Comparison of ENCODE assay signal across 25 mouse cellular contexts in genomic region chr7:139186436-139186835, GRCm38 (mm10). TPM values are rescaled to one million over a fixed set of nuclear protein-coding genes. Genes with fewer than 3 reads are reported as not detected.
A peak's percentile ranks its signal among the peaks of the same experiment; 100 is the strongest.
DNase-seq lines count a peak whose midpoint lies in the region; ATAC-seq and TF ChIP-seq lines count a peak whose summit lies in the region.
"Had no signal": no experiment of that assay in that cellular context is flagged by ENCODE, and none has a peak within 500 bp of the region (broad histone marks: within the 10 kb centered on the region; RNA-seq: fewer than 3 reads in every experiment).

No protein-coding gene starts in this region.

- TF ChIP-seq CTCF in hindbrain, postnatal 0 days (IDR thresholded peaks at IDR 0.05; ENCODE audit: low read depth): no peak

- H3K36me3 ChIP-seq in hindbrain, embryonic 13.5 days: no peaks in the 10 kb centered on the region
- no peaks in the 10 kb centered on the region for H3K36me3 ChIP-seq in hindbrain, embryonic 10.5 days
- no peaks in the 10 kb centered on the region for H3K36me3 ChIP-seq in midbrain, embryonic 16.5 days (ENCODE audit: control insufficient read depth, insufficient read depth, low read length)
- no peaks in the 10 kb centered on the region for H3K36me3 ChIP-seq in midbrain, embryonic 10.5 days
- H3K36me3 ChIP-seq in hindbrain, postnatal 0 days (ENCODE audit: insufficient read depth, low read length): no peaks in the 10 kb centered on the region
- H3K36me3 ChIP-seq: heart, embryonic 15.5 days; limb, embryonic 12.5 days; stomach, embryonic 15.5 days had no signal

- peaks cover 48% of the 10 kb centered on the region for H3K27me3 ChIP-seq in hindbrain, embryonic 13.5 days
- peaks cover 64% of the 10 kb centered on the region for H3K27me3 ChIP-seq in hindbrain, embryonic 10.5 days (ENCODE audit: insufficient read depth, poor library complexity, severe bottlenecking)
- peaks cover 7% of the 10 kb centered on the region for H3K27me3 ChIP-seq in midbrain, embryonic 16.5 days (ENCODE audit: control insufficient read depth, insufficient read depth, low read depth, low read length)
- peaks cover 69% of the 10 kb centered on the region for H3K27me3 ChIP-seq in midbrain, embryonic 10.5 days (ENCODE audit: low read depth, poor library complexity, severe bottlenecking)
- no peaks in the 10 kb centered on the region for H3K27me3 ChIP-seq in hindbrain, postnatal 0 days (ENCODE audit: insufficient read depth, low read length)

- no peak overlapping the region for H3K9ac ChIP-seq in hindbrain, embryonic 13.5 days
- no peak overlapping the region for H3K9ac ChIP-seq in midbrain, embryonic 16.5 days (ENCODE audit: low read depth, low read length)
- H3K9ac ChIP-seq in hindbrain, postnatal 0 days (replicated peaks; ENCODE audit: low read length): no peak overlapping the region
- H3K9ac ChIP-seq: heart, embryonic 15.5 days; limb, embryonic 12.5 days; liver, postnatal 0 days; stomach, embryonic 15.5 days had no signal

- 74% methylated on average over 8 of the region's 8 CpGs for WGBS in hindbrain, embryonic 13.5 days
- WGBS in hindbrain, embryonic 10.5 days: 71% methylated on average over 8 of the region's 8 CpGs
- WGBS in midbrain, embryonic 16.5 days: 79% methylated on average over 8 of the region's 8 CpGs
- 82% methylated on average over 8 of the region's 8 CpGs for WGBS in midbrain, embryonic 10.5 days
- WGBS in hindbrain, postnatal 0 days: 59% methylated on average over 8 of the region's 8 CpGs

- peak overlapping the region; percentile 91; the same call in 1 of the 2 replicates for H3K4me2 ChIP-seq in hindbrain, embryonic 13.5 days
- H3K4me2 ChIP-seq in midbrain, embryonic 16.5 days (ENCODE audit: low read length): peak overlapping the region; percentile 65; the same call in 1 of the 2 replicates
- H3K4me2 ChIP-seq in hindbrain, postnatal 0 days (ENCODE audit: low read depth, low read length): peak overlapping the region; percentile 89
- H3K4me2 ChIP-seq: limb, embryonic 12.5 days; liver, embryonic 11.5 days; stomach, embryonic 15.5 days had no signal

- H3K27ac ChIP-seq in hindbrain, embryonic 13.5 days: no peak overlapping the region
- H3K27ac ChIP-seq in hindbrain, embryonic 10.5 days: no peak overlapping the region
- H3K27ac ChIP-seq in midbrain, embryonic 16.5 days (ENCODE audit: low read length): no peak overlapping the region
- no peak overlapping the region for H3K27ac ChIP-seq in midbrain, embryonic 10.5 days (replicated peaks)
- H3K27ac ChIP-seq in hindbrain, postnatal 0 days: no peak overlapping the region
- H3K27ac ChIP-seq: heart, adult 2 months; heart, embryonic 15.5 days; kidney, postnatal 0 days; limb, embryonic 12.5 days; macrophage; stomach, embryonic 15.5 days had no signal

- peaks cover 16% of the 10 kb centered on the region for H3K4me1 ChIP-seq in hindbrain, embryonic 13.5 days (replicated peaks)
- peaks cover 12% of the 10 kb centered on the region for H3K4me1 ChIP-seq in hindbrain, embryonic 10.5 days (replicated peaks)
- H3K4me1 ChIP-seq in midbrain, embryonic 16.5 days (ENCODE audit: control insufficient read depth, insufficient read depth, low read length): peaks cover 11% of the 10 kb centered on the region
- peaks cover 14% of the 10 kb centered on the region for H3K4me1 ChIP-seq in midbrain, embryonic 10.5 days
- H3K4me1 ChIP-seq in hindbrain, postnatal 0 days (ENCODE audit: insufficient read depth, low read length): 0 out of 2 replicates have a peak, but pooled peaks cover 5% of the 10 kb centered on the region

- no peak overlapping the region for H3K4me3 ChIP-seq in hindbrain, embryonic 13.5 days
- H3K4me3 ChIP-seq in hindbrain, embryonic 10.5 days: no peak overlapping the region
- no peak overlapping the region for H3K4me3 ChIP-seq in midbrain, embryonic 16.5 days (ENCODE audit: low read depth, low read length)
- H3K4me3 ChIP-seq in midbrain, embryonic 10.5 days: no peak overlapping the region
- H3K4me3 ChIP-seq in hindbrain, postnatal 0 days (ENCODE audit: low read length): no peak overlapping the region
- H3K4me3 ChIP-seq: heart, adult 2 months; limb, embryonic 12.5 days; stomach, embryonic 15.5 days had no signal

- DNase-seq in hindbrain, embryonic 10.5 days (ENCODE audit: low spot score): no peak
- no peak for DNase-seq in midbrain, embryonic 10.5 days (ENCODE audit: low spot score)
- DNase-seq in NIH3T3 (ENCODE audit: low read depth): peak; percentile 5
- DNase-seq in hindbrain, postnatal 0 days (ENCODE audit: low spot score): no peak
- DNase-seq in adrenal gland, postnatal 4 days (ENCODE audit: low spot score in 2 of 2): no peak
- DNase-seq in retina, embryonic 14.5 days (ENCODE audit: low spot score): no peak
- DNase-seq: adrenal gland, adult 8-10 months; cerebellum, adult 8-10 months; cerebellum, postnatal 36 days; gastrocnemius, postnatal 14 days; heart, adult 2 months; heart, postnatal 36 days; liver, postnatal 0 days; thymus, adult 18-20 months; thymus, postnatal 4 days had no signal

- H3K9me3 ChIP-seq in hindbrain, embryonic 13.5 days: peaks cover 5% of the 10 kb centered on the region; the same call in 1 of the 2 replicates
- peaks cover 12% of the 10 kb centered on the region; the same call in 1 of the 2 replicates for H3K9me3 ChIP-seq in hindbrain, embryonic 10.5 days
- H3K9me3 ChIP-seq in midbrain, embryonic 16.5 days (replicated peaks; ENCODE audit: control insufficient read depth, low read length, poor library complexity, severe bottlenecking): no peaks in the 10 kb centered on the region
- peaks cover 17% of the 10 kb centered on the region; the same call in 1 of the 2 replicates for H3K9me3 ChIP-seq in midbrain, embryonic 10.5 days (replicated peaks)
- H3K9me3 ChIP-seq in hindbrain, postnatal 0 days (ENCODE audit: low read length): no peaks in the 10 kb centered on the region
- H3K9me3 ChIP-seq: heart, embryonic 15.5 days; stomach, embryonic 15.5 days had no signal

- ATAC-seq in hindbrain, embryonic 13.5 days (ENCODE audit: low FRiP score): no peak
- ATAC-seq in midbrain, embryonic 16.5 days: no peak
- ATAC-seq in hindbrain, postnatal 0 days: no peak
- ATAC-seq: forebrain, embryonic 14.5 days; liver, postnatal 0 days; lung, postnatal 0 days had no signal

RNA-seq across cellular contexts. Expression of gene Lrrc27, which starts 26.4 kb away (rescaled TPM):
- 3.5 and 5.0 TPM in 2 replicates for polyA plus RNA-seq in hindbrain, embryonic 13.5 days (2015; fragmentation: Nextera tagmentation; extraction: Ambion mirVana)
- 4.1 and 4.9 TPM in 2 replicates for polyA plus RNA-seq in hindbrain, embryonic 10.5 days (2016; fragmentation: Nextera tagmentation; extraction: Ambion mirVana)
- 6.2 and 7.0 TPM in 2 replicates for polyA plus RNA-seq in midbrain, embryonic 16.5 days (2015; fragmentation: Nextera tagmentation; extraction: Ambion mirVana)
- 5.3 and 7.3 TPM in 2 replicates for polyA plus RNA-seq in midbrain, embryonic 10.5 days (2016; fragmentation: Nextera tagmentation; extraction: Ambion mirVana)
- 1.6 and 2.8 TPM in 2 replicates for total RNA-seq in hindbrain, postnatal 0 days (2014; rRNA removed)
- 4.0 and 5.1 TPM in 2 replicates for polyA plus RNA-seq in hindbrain, postnatal 0 days (2015; fragmentation: Nextera tagmentation; extraction: Ambion mirVana)
- total RNA-seq in adrenal gland, postnatal 4 days (2021): 1 to 10 TPM; 4.5 to 5.6 TPM

RNA-seq across cellular contexts. Expression of gene Stk32c, which starts 26.7 kb away (rescaled TPM):
- polyA plus RNA-seq in hindbrain, embryonic 13.5 days (2015; fragmentation: Nextera tagmentation; extraction: Ambion mirVana): 1.1 TPM in 2 replicates
- 0.35 and 0.60 TPM in 2 replicates for polyA plus RNA-seq in hindbrain, embryonic 10.5 days (2016; fragmentation: Nextera tagmentation; extraction: Ambion mirVana)
- polyA plus RNA-seq in midbrain, embryonic 16.5 days (2015; fragmentation: Nextera tagmentation; extraction: Ambion mirVana): 3.2 and 3.7 TPM in 2 replicates
- 0.22 and 0.35 TPM in 2 replicates for polyA plus RNA-seq in midbrain, embryonic 10.5 days (2016; fragmentation: Nextera tagmentation; extraction: Ambion mirVana)
- 20.4 and 24.7 TPM in 2 replicates for total RNA-seq in hindbrain, postnatal 0 days (2014; rRNA removed)
- polyA plus RNA-seq in hindbrain, postnatal 0 days (2015; fragmentation: Nextera tagmentation; extraction: Ambion mirVana): 1.9 and 2.0 TPM in 2 replicates
- total RNA-seq in adrenal gland, postnatal 4 days (2021): 1 to 10 TPM; 3.8 to 4.3 TPM
- polyA plus RNA-seq: liver, embryonic 11.5 days; liver, postnatal 0 days had no signal
